Mouse (Mus musculus) spleen, adult 2 months (tissue): Measurements from ENCODE around the gene Jup.

ENCODE experiments used
- CTCF ChIP-seq: fragments of 200-500 bp; IDR thresholded peaks from 2 replicates; pipeline ENCODE4 v1.5.1; 2011; ENCODE audit warnings: mild to moderate bottlenecking, inconsistent platforms; ENCODE audit not compliant: insufficient read depth, insufficient read length, insufficient replicate concordance; ENCODE audit errors: extremely low read depth
- POLR2A ChIP-seq: fragments of 200-500 bp; IDR thresholded peaks from 2 replicates; pipeline ENCODE4 v1.6.1; 2011; ENCODE audit warnings: low read depth, low read length, inconsistent platforms

DNA sequence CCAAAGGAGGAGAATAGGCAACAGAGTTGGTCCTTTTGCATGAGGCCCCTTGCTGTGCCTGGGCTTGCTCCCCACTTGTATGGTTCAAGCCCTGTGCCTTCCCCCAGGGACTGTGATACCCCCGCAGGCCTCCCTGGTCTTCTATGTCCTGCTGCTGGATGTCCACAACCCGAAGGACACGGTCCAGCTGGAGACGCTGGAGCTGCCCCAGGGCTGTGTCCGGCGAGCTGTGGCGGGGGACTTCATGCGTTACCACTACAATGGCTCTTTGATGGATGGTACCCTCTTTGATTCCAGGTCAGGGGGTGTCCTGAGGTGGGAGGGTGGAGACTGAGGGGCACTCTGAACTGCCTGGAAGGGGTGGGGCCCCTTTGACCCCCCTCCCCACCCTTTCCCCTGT is 24.0 kb upstream of the Jup start:
- no peak for TF ChIP-seq CTCF
- no peak for TF ChIP-seq POLR2A
